Mouse (Mus musculus): Measurements from ENCODE around the gene Map2k1.
"Not testable (repeated sequence)": the region's sequence is repeated elsewhere in the genome, so short reads cannot be mapped to it uniquely, and the experiment has no call there.

Map2k1 gene

DNA sequence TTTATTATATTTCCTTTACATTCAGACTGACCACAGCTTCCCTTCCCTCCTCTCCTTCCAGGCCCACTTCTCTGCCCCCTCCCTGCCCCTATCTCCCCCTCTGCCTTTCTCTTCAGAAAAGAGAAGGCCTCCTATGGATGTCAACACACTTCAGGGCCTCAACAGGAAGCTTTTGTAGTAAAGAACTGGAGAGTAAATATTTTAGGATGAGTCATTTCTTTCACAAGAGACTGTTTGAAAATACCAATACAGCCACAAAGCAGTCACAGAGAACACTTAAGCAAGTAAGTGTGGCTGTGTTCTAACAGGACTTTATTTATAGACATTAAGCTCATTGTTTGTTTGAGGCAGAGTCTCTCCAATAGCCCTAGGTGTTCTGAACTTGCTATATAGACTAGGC is 51.1 kb downstream of the Map2k1 start:
- DNase-seq = no peak

DNA sequence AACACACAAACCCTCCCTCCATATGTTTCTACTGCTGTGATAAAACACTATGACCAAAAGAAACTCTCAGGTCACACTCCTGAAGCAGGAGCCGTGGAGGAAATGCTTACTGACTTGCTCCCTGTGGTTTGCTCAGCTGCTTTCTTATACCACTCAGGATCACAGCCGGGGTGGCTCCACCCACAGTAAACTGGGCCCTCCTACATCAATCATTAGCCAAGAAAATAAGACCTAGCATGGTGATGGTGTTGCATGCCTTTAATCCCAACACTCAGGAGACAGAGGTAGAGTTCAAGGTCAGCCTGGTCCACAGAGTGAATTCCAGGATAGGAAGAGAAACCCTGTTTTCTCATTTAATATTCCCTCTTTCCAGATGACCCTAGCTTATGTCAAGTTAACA is 53.5 kb downstream of the Map2k1 start:
- DNase-seq = no peak

DNA sequence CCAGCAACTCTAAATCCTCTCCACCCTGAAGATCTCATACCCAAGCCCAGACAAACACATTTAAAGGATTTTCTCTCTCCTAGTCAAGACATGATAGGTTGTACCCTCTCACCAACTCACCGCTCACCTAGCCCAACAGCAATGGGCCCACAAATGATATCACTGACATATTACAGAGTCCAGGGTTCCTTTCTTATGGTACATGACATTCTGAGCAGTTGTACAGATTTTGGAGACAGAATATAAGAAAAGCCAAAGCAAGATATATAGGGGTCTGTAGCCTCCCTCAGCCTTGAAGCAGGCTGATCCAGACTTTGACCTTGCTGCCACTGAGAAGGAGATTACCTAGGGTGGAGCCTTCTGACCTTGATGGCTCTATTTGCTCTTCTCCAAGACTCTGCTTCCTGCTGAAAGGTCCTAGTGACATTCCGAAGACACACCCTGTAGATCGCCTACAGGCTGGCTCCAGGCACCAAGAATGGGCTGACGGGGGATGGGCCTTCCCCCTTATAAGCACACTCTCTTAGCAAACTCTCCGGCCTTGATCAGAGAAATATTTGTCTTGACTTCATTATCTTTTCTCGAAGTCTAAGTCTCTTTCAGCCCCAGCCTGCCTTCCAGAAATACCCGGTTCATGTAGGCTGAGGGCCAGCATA is 54.5 kb downstream of the Map2k1 start:
- not testable (repeated sequence) for DNase-seq

DNA sequence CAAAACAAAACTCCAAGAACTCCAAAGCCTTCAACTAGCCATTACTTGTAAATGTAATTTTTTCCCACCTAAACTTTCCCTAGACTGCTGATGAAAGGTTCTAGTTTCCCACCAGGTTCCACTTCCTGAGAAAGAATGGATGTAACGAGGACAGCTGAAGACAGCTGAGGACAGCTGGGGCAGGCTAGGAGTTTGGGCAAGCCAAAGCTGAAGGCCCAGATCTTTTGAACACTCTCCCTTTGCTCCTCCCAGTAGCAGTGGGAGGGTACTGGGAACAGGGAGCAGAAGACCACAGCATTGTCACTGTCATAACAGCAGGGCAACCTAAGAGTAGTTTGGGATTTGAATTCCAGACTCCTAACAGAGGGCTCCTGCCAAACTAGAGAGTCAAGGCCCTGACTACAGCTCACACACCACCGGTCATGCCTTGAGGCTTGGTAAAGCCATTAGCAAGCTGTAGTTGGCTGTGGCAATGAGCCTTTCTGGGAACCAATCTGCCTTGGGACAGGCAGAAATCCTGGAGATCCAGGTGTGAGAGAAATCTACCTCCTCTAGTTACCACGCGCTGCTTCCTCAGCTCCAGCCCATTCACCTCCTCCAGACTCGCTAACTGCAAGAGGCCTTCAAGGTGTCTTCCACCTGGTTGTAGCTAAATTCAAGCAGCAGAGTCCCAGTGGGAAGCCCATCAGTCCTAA is 55.2 kb downstream of the Map2k1 start:
- DNase-seq = no peak

DNA sequence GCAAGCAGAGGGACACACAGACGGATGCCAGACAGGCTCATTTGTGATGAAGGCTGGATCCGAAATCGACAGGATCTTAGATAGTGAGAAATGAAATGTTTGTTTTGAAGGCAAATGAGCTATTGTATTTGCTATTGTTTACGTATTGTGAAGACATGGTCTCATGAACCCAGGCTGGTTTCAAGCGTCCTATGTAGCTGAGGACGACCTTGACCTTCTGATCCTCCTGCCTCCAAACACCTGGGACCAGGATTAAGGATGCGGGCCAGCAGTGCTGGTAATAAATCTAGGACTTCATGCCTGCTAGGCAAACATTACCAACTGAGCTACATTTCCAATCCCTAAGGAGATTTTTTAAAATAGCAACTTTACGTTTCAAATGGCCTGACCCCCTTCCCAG is 55.9 kb downstream of the Map2k1 start:
- no peak for DNase-seq

DNA sequence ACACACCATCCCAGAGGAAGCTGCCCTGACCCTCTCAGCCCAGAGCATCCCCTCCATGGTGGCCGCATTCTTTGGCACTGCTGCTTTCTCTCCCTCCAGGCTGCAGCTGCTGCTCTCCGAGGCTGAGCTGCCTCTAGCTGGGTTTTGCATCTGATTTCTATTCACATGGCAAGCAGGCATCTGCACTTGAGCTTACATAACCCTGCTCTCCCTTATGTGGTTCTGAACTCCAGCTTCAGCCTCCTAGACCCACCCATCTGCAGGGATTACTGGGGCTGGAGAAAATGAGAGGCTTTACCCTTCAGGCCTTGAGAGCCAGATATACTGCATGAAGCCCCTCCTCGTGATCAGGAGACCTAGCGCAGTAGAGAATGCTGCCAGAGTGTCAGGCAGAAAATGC is 57.9 kb downstream of the Map2k1 start:
- peak; percentile 80 for DNase-seq

DNA sequence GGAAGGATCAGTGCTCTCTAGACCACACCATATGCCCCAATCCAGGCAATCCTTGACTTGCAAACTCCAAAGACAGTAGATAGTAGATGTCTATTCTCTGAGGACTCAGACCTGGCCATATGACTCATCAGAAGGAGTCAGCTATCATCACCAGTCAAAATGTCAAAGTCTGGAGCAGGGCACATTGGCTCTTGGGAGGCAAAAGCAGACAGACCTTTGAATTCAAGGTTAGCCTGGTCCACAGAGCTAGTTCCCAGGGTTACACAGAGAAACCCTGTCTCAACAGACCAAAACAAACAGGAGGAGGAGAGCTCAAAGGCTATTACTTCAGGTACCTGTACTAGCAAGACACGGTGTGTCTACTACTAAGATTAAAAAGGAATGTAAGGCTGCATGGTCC is 59.6 kb downstream of the Map2k1 start:
- no peak for DNase-seq

DNA sequence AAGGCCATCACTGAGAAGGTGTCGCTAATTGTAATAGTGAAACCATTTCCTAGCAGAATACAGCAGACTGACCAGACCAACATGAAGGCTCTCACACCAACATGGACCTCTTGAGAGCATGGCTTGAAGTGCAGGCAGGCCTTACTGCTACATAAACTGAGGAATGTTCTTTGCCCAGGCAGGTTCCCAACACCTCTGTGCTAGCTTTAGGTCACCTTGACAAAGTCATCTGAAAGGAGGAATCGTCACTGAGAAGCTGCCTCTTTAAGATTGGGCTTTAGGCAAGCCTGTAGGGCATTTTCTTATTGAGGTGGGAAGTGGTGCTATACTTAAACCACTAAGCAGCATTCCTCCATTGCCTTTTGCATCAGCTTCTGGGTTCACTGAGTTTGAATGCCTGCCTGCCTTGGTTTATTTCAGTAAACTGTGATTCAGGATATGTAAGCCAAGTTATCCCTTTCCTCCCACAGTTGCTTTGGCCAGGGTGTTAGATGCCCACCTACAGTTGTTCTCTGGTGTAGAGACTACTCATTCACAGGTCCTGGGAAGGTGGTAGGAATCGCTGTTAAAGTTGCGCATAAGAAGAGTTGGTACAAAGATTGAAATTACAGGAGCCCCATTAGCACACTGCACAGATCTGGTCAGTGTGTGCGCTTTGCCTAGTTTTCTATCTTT is 69.1 kb downstream of the Map2k1 start:
- DNase-seq = no peak

DNA sequence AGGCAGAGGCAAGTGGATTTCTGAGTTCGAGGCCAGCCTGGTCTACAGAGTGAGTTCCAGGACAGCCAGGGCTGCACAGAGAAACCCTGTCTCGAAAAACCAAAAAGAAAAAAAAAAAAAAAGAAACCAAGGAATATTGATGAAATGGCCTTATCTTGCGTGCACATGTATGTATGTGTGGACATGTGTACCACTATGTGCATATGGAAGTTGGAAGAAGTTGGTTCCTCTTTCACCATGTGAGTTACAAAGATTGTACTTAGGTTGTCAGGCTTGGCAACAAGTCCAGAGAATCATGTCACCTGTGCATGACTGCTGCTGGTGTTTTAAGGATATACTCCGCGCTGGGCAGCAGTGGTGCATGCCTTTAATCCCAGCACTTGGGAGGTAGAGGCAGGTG is 70.1 kb downstream of the Map2k1 start:
- DNase-seq = not testable (repeated sequence)

DNA sequence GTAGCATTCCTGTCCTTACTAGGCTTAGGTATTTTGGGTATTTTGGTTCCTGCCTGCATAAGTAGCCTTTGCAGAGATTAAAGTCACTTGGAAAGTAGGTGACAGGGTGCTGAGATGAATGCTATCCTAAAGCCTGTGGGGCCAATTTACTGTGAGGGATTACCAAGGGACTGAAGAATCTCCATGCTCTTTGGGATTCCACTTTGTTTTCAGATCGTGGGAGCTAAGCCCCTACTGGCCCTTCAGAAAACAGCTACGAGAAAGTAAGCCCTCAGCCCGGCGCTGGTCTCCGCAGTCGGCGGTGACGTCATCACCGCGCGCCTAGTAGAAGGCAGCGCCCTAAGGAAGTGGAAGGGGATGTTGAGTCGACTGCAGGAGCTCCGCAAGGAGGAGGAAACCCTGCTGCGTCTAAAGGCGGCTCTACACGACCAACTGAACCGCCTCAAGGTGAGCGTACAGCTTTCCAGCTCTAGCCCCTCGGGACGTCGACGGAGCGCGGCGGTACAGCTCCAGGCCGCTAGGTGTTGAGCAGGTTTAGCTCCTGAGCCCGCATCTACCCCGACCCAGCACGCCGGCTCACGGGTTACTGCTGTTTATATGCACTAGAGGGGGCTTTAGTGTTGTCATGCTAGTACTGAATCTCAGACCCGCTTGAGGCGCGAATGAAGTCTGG is 74.3 kb downstream of the Map2k1 start, which contains the start of gene Snapc5:
Gene Snapc5 (plus strand): TSS at position 301 of the 673 bp plus-strand sequence.
- DNase-seq = peak; percentile 90

DNA sequence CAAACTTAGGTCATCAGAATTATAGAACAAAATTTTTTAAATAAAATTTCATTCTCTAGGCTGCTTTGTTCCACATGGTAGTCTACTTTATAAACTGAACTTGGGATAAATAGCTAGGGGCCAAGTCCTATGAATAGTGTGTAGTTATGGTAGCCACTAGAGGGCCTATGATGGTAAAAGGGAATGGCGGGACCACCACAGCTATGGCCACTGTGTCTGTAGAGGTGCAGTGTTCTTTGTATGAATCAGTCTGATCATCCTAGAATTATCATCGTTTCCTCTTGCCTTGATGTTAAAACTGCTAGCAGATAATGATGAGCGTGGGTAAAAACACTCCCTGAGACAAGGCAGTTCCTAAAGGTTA is 74.8 kb downstream of the Map2k1 start:
- DNase-seq = no peak

DNA sequence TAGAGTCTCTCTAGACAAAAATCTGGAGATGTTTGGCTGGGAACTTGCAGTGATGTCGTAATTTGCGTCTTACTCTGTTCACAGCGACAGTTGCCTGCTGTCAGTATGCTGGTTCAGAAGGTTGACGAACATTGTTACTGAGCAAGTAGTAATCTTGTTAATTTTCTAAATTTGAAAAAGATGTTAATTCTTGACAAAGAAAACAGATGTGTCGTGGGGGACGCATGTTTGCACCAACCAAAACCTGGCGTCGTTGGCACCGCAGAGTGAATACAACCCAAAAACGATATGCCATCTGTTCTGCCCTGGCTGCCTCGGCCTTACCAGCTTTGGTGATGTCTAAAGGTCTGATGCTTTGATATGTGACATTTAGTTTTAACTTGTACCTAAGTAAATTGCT is 78.1 kb downstream of the Map2k1 start:
- no peak for DNase-seq

DNA sequence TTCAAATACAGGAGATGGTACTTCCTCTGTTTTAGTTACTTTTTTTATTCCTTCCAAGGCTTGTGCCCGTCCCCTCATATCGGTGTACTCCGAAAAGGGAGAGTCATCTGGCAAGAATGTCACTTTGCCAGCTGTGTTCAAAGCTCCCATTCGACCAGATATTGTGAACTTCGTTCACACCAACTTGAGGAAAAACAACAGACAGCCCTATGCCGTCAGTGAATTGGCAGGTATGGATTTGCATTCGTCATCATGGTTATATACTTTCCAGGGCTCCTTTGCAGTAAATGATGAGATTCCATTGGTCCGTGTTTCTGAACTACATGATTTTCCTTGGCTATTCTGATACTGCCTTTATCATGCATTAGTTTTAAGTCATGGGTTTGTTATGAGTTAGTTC is 78.7 kb downstream of the Map2k1 start:
- DNase-seq = no peak

DNA sequence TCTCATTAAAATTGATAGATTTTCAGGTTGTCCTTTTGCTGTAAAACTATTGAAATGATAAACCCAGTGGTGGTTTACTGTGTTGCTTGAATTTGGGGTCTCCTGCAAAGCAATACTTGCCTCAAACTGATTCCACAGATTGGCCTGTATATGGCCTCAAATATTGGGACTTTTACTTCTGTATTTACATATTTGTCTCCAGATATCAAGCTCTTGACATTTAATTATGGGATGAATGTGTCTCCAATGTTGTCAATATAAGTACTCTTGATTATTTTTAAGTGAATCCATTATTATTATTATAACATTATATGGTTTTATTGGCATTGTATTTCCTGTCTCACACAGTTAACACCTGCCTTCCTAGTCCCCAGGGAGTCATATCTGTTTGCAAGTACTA is 79.1 kb downstream of the Map2k1 start:
- DNase-seq = no peak

DNA sequence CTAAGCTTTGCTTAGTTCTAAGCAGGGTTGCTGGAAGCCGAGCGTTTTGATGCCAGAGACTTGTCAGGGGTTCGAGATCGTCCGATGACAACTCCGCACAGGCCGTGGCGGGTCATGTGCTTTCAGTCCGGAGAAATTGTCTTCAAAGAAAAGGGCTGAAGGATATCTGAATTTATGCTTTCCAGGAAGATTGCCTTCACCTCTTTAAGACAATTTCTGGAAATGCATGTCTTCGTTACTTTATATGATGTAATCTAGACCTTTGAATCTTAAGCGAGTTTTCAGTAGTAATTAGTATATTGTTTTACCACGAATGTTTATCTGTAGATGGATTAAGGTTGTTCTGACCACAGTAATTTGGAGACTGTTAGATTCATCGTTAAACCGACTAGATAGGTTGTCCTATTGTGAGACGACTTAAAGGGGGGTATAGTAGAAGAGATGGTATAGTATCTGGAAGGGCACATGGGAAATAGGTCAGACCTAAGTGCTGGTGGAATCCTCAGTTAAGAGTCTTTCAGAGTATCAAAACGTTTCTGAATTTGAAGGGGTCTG is 79.7 kb downstream of the Map2k1 start:
- DNase-seq = no peak

DNA sequence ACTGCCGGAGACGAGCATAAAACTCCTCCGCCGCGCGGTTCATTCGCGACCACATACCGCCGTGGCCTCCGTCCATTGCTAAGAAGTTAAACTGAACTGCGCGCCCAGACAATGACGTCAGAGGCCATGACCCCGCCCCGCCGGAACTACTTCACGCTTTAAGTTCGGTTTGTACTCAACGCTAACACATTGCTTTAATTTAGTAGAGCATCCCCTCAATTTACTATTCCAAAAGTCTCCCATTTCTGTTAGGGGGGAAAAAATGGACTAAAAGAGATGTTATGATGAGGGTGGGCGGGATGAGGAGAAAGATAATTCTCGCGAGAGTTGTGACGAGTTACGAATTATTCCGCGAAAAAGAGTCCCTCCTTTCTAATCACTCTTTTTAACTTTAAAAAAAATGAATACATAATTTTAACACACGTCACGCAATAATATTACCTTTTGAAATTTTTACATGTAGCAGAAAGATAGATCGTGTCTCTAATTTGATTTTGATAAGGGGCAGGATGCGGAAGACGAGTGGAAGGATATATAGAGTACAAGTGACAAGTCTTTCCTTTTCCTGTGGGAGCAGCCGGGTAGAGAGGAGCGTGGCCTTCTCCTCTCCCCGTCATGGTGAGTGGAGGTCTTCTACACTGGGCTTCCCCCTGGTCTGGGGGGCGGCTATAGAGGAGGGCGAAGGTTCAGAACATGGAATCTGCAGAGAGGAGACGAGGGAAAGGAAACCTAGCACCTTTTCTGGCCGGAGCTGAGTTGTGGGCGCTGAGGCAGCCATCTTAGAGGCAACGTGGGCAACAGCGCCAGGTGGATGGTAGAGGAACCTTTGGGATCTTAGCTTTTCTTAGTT is 80.4 kb downstream of the Map2k1 start, which contains the start of the genes Zwilch and Rpl4:
Gene Zwilch (minus strand): TSS at position 289 of the 850 bp plus-strand sequence.
Gene Rpl4 (plus strand): TSS at position 560 of the 850 bp plus-strand sequence.
- peak; percentile 77 for DNase-seq

DNA sequence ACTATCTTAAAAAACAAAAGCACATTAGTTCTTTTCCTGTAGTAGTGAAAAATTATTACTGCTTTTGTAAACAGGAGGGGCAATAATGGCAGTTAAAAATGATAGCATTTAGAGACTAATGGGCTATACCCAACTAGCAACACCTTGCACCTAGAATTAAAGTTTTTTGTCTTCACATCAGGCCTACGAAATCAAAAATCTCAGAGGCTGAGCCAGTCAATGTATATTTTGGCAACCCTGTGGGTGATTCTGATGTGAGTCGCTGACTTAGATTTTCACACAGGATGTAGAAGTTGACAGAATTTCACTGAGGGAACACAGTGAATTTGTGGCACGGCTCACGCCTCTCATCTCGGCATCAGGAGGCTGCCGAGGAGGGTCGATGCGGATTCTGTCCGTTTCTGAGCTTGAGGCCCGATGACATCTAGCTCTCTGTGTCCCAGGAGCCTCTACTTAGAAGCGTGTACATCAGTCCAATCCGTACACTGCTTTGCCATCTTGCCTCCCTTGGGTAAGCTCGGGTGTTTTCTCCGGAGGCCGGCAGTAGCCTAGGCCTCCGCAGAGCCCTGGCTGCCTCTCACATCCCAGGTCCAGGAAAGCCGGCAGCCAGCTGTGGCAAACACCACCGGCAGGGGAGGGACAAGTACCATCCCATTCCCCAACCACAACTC is 81.2 kb downstream of the Map2k1 start:
- no peak for DNase-seq

DNA sequence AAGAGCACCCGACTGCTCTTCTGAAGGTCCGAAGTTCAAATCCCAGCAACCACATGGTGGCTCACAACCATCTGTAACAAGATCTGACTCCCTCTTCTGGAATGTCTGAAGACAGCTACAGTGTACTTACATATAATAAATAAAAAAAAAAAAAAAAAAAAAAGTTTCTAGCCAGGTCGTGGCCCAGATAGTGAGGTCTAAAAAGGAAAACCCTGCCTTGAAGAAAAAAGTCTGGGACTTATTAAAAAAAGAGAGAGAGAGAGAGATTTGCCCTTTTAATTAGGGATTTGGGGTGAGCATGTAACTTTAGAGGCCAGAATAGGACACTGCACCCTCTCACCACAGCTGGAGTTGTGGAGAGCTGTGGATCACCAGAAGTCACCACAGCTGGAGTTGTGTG is 83.5 kb downstream of the Map2k1 start:
- not testable (repeated sequence) for DNase-seq

DNA sequence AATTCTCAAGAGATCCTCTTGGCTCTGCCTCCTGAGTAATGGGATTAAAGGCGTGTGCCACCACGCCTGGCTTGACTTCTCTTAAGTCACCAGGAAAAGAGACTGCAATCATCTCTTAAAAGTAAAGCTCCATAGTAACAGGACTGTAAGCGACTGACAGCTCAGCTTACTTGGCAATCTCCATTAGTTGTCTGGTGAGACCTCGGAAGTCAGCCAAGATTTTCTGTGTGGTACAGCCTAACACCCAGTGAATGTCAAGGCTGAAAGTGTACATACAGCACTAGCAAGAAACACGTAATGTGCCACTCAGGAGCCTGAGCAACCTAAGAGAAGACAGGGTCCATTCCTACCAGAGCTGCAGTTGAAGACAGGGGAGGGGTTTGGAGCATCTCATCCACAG is 93.0 kb downstream of the Map2k1 start:
- no peak for DNase-seq

DNA sequence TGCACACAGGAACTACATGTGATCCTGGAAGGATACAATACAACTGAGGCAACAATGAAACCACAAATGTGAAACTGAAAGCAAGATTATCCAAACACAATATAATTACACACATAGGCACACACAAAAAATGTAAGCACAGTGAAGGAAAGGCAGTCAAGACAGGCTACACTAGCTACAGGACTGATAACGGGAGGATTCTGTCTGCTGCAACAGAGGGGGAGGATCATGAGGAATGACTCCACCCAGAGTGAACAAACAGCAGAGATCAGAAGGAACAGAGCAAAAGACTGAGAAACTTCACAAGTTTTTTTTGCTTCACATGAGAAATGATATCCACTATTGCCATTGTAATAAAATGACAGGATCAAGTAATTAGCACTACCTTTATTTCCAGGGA is 96.8 kb downstream of the Map2k1 start:
- DNase-seq = no peak

DNA sequence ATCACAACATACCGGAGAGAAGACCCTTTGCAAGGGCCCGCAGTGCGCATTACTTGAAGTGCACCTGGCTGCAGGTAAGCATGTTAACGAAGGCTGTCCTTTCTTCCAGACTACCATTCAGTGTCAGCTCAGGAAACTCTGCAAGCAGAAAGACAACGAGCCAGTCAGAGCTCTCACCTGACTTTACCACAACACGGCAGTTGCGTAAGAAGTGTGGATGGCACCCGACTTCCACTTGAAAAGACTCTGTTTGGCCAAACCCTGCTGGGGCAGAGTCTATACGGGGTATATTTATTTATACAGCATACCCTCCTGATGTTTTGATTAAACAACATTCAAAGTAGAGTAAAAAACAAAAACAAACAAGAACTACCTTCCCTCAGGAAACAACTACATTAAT is 113.6 kb downstream of the Map2k1 start:
- no peak for DNase-seq

DNA sequence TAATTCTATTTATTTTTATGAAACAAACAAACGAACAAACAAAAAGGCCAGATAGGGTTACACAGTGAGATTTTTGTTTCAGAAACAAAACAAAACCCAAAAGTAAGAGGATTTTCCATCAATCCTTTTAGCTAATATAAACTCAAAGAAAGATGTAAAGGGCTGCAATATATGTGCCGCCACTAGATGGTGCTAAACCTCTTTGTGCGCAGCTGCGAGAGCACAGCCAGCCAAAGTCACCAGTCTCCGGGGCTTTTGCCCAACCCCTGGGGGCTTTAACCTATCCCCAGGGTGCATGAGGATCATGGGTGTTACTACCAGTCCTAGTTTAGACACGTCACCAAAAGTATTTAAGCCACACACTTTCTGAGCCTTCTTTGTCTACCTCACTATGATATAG is 114.5 kb downstream of the Map2k1 start:
- peak; percentile 29 for DNase-seq
